Mouse (Mus musculus) stomach, embryonic 14.5 days (tissue): ENCODE data around the gene Mipol1. TPM values are rescaled to one million over a fixed set of nuclear protein-coding genes. Genes with fewer than 3 reads are reported as not detected.

Source experiments
- ATAC-seq: fragments of 200-750 bp; cut with Nextera tagmentation; 2 replicates; pipeline ENCODE4 v1.8.0; 2017; ENCODE audit warnings: low read depth, moderate TSS enrichment; ENCODE audit not compliant: insufficient number of reproducible peaks, insufficient read depth, low FRiP score
- H3K27ac ChIP-seq: fragments of 300-500 bp; sonication (generic); 2 replicates; pipeline ENCODE4 v1.5.1; 2014; ENCODE audit warnings: mild to moderate bottlenecking, low read length, moderate library complexity, mixed read lengths
- H3K27me3 ChIP-seq: fragments of 300-500 bp; sonication (generic); 2 replicates; pipeline ENCODE4 v1.6.1; 2014; ENCODE audit warnings: low read length, control low read depth, mixed read lengths; ENCODE audit not compliant: control insufficient read depth, insufficient read depth
- H3K36me3 ChIP-seq: fragments of 300-500 bp; sonication (generic); 2 replicates; pipeline ENCODE4 v1.6.1; 2014; ENCODE audit warnings: mild to moderate bottlenecking, control low read depth, low read length, moderate library complexity, mixed read lengths; ENCODE audit not compliant: control insufficient read depth, insufficient read depth
- H3K4me1 ChIP-seq: fragments of 300-500 bp; sonication (generic); 2 replicates; pipeline ENCODE4 v1.6.1; 2014; ENCODE audit warnings: low read length, control low read depth, mixed read lengths; ENCODE audit not compliant: control insufficient read depth, insufficient read depth
- H3K4me2 ChIP-seq: fragments of 300-500 bp; sonication (generic); replicated peaks from 2 replicates; pipeline ENCODE4 v1.6.1; 2014; ENCODE audit warnings: low read depth, low read length, control low read depth
- H3K4me3 ChIP-seq: fragments of 300-500 bp; sonication (generic); 2 replicates; pipeline ENCODE4 v1.5.1; 2014; ENCODE audit warnings: low read depth, low read length, control low read depth
- H3K9ac ChIP-seq: fragments of 300-500 bp; sonication (generic); replicated peaks from 2 replicates; pipeline ENCODE4 v1.6.1; 2014; ENCODE audit warnings: low read depth, mild to moderate bottlenecking, control low read depth, low read length, moderate library complexity, mixed read lengths
- H3K9me3 ChIP-seq: fragments of 300-500 bp; sonication (generic); 2 replicates; pipeline ENCODE4 v1.6.1; 2016; ENCODE audit warnings: low read depth, low read length, control low read depth; ENCODE audit not compliant: control insufficient read depth
- WGBS: fragments of 180-500 bp; shearing (Covaris S2); extraction: QIAGEN DNeasy Blood & Tissue Kit; methylation state at CpG from one replicate; pipeline ENCODE4 v1.1.7; 2014; 5-methylcytosine and 5-hydroxymethylcytosine counted together
- polyA plus RNA-seq: library from polyadenylated mRNA; unstranded; fragments of >200 nt; fragmentation: Nextera tagmentation; extraction: Ambion mirVana; gene quantifications from 2 replicates; pipeline ENCODE4 v1.2.1, GENCODE M21; 2014

The Mipol1 gene
- polyA plus RNA-seq, 1 experiment from 2014 or later, result 13.5 TPM

GRCm38 (mm10) chr12:57227776-57228175 lies 2.5 kb upstream of the Mipol1 start:
- H3K27ac ChIP-seq, result no peak overlapping the region
- ATAC-seq, result no peak
- H3K36me3 ChIP-seq, result no peaks in the 10 kb centered on the region
- no peaks in the 10 kb centered on the region for H3K9me3 ChIP-seq
- 84% methylated on average over 4 of the region's 8 CpGs for WGBS
- H3K4me2 ChIP-seq, result no peak overlapping the region
- no peak overlapping the region for H3K9ac ChIP-seq
- no peaks in the 10 kb centered on the region for H3K4me1 ChIP-seq
- H3K27me3 ChIP-seq, result no peaks in the 10 kb centered on the region
- H3K4me3 ChIP-seq, result no peak overlapping the region

GRCm38 (mm10) chr12:57229703-57230102 lies 524 bp upstream of the Mipol1 start:
- Histone ChIP-seq H3K27me3 (no peaks in the 10 kb centered on the region), H3K36me3 (no peaks in the 10 kb centered on the region; the same call in 1 of the 2 replicates), H3K9ac (no peak overlapping the region), H3K9me3 (no peaks in the 10 kb centered on the region), H3K4me2 (peak overlapping the region; percentile 55), H3K4me1 (no peaks in the 10 kb centered on the region), H3K27ac (peak overlapping the region; percentile 89), H3K4me3 (peak overlapping the region; percentile 58)
- ATAC-seq, result no peak; the same call in 1 of the 2 replicates
- 26% methylated on average over 4 of the region's 4 CpGs for WGBS

- no peak for ATAC-seq
- Histone ChIP-seq H3K9me3 (no peaks in the 10 kb centered on the region), H3K4me2 (peak overlapping the region; percentile 55), H3K9ac (peak overlapping the region; percentile 47; the same call in 1 of the 2 replicates), H3K4me1 (no peaks in the 10 kb centered on the region), H3K27ac (peak overlapping the region; percentile 89; the same call in 1 of the 2 replicates), H3K4me3 (peak overlapping the region; percentile 58), H3K27me3 (no peaks in the 10 kb centered on the region), H3K36me3 (no peaks in the 10 kb centered on the region; the same call in 1 of the 2 replicates)
- 69% methylated on average over 14 of the region's 14 CpGs for WGBS
Measured at GRCm38 (mm10) chr12:57231085-57231875, 1.1 kb downstream of the Mipol1 start.

GRCm38 (mm10) chr12:57233386-57233785 lies 3.2 kb downstream of the Mipol1 start:
- 89% methylated on average over 5 of the region's 5 CpGs for WGBS
- ATAC-seq, result no peak
- H3K27me3 ChIP-seq, result no peaks in the 10 kb centered on the region

GRCm38 (mm10) chr12:57243671-57244495 lies 13.7 kb downstream of the Mipol1 start:
- peaks cover 11% of the 10 kb centered on the region for H3K36me3 ChIP-seq
- no peak overlapping the region for H3K27ac ChIP-seq
- no peaks in the 10 kb centered on the region for H3K27me3 ChIP-seq
- no peak overlapping the region for H3K4me3 ChIP-seq
- no peak for ATAC-seq
- H3K4me2 ChIP-seq, result no peak overlapping the region
- H3K4me1 ChIP-seq, result no peaks in the 10 kb centered on the region
- H3K9me3 ChIP-seq, result no peaks in the 10 kb centered on the region
- WGBS, result 87% methylated on average over 5 of the region's 5 CpGs
- no peak overlapping the region for H3K9ac ChIP-seq

More at GRCm38 (mm10) chr12:57233386-57233785, 3.2 kb downstream of the Mipol1 start:
- Histone ChIP-seq H3K9me3 (no peaks in the 10 kb centered on the region), H3K27ac (no peak overlapping the region), H3K9ac (no peak overlapping the region), H3K4me2 (no peak overlapping the region), H3K4me1 (no peaks in the 10 kb centered on the region), H3K36me3 (peaks cover 3% of the 10 kb centered on the region; the same call in 1 of the 2 replicates), H3K4me3 (no peak overlapping the region)

- Histone ChIP-seq H3K27ac (no peak overlapping the region), H3K4me2 (no peak overlapping the region), H3K4me1 (no peaks in the 10 kb centered on the region), H3K27me3 (no peaks in the 10 kb centered on the region), H3K36me3 (no peaks in the 10 kb centered on the region), H3K9me3 (no peaks in the 10 kb centered on the region), H3K9ac (no peak overlapping the region), H3K4me3 (no peak overlapping the region)
- 54% methylated on average over 2 of the region's 2 CpGs for WGBS
- ATAC-seq, result no peak
Measured at GRCm38 (mm10) chr12:57258572-57258971, 28.3 kb downstream of the Mipol1 start.

- no peaks in the 10 kb centered on the region for H3K4me1 ChIP-seq
- ATAC-seq, result no peak
- H3K27ac ChIP-seq, result no peak overlapping the region
- no peak overlapping the region for H3K9ac ChIP-seq
- WGBS, result 60% methylated on average over 1 of the region's 1 CpGs
- no peaks in the 10 kb centered on the region for H3K9me3 ChIP-seq
- H3K36me3 ChIP-seq, result no peaks in the 10 kb centered on the region
- H3K4me2 ChIP-seq, result no peak overlapping the region
- H3K27me3 ChIP-seq, result no peaks in the 10 kb centered on the region
- no peak overlapping the region for H3K4me3 ChIP-seq
Measured at GRCm38 (mm10) chr12:57275456-57275855, 45.2 kb downstream of the Mipol1 start.
